Mouse (Mus musculus) CD4-positive, CD25-positive, alpha-beta regulatory T cell, adult 4 months (primary cell): Measurements from ENCODE around the gene Six5. TPM values are rescaled to one million over a fixed set of nuclear protein-coding genes. Genes with fewer than 3 reads are reported as not detected.
A peak's percentile ranks its signal among the peaks of the same experiment; 100 is the strongest.

ENCODE experiments used
- ATAC-seq: one replicate; pipeline ENCODE4 v1.8.0; 2017
- polyA plus RNA-seq, 2 experiments: library from polyadenylated mRNA; unstranded; fragments of 100-300 nt; shearing (Covaris generic); gene quantifications; one replicate each; pipeline ENCODE4 v1.2.1; 2017

Six5 gene
- polyA plus RNA-seq, 2 experiments from 2014 or later, result 0.46 to 0.83 TPM

- ATAC-seq, result peak; percentile 25
These were observed 17.8 kb upstream of the Six5 start for GRCm38 (mm10) chr7:19076586-19076991.

GRCm38 (mm10) chr7:19077761-19078160 lies 16.6 kb upstream of the Six5 start:
- peak; percentile 83 for ATAC-seq

GRCm38 (mm10) chr7:19078732-19079131 lies 15.7 kb upstream of the Six5 start:
- no peak for ATAC-seq

GRCm38 (mm10) chr7:19080451-19080950 lies 13.9 kb upstream of the Six5 start:
- ATAC-seq, result no peak

- no peak for ATAC-seq
These were observed 12.2 kb upstream of the Six5 start for GRCm38 (mm10) chr7:19082171-19082570.

GRCm38 (mm10) chr7:19083096-19083495 lies 11.3 kb upstream of the Six5 start:
- no peak for ATAC-seq

- ATAC-seq, result no peak
These were observed 10.7 kb upstream of the Six5 start, which contains the start of gene Dmpk for GRCm38 (mm10) chr7:19083701-19084100. Gene Dmpk (plus strand): TSS chr7:19083849.

- no peak for ATAC-seq
These were observed 10.1 kb upstream of the Six5 start for GRCm38 (mm10) chr7:19084277-19084771.

- no peak for ATAC-seq
These were observed 9.4 kb upstream of the Six5 start for GRCm38 (mm10) chr7:19084921-19085473.

GRCm38 (mm10) chr7:19085495-19085894 lies 8.9 kb upstream of the Six5 start:
- ATAC-seq, result no peak

GRCm38 (mm10) chr7:19086042-19086441 lies 8.4 kb upstream of the Six5 start:
- ATAC-seq, result no peak

- ATAC-seq, result no peak
These were observed 7.6 kb upstream of the Six5 start for GRCm38 (mm10) chr7:19086760-19087159.

- peak; percentile 31 for ATAC-seq
These were observed 5.6 kb upstream of the Six5 start for GRCm38 (mm10) chr7:19088813-19089212.

- no peak for ATAC-seq
These were observed 2.5 kb upstream of the Six5 start for GRCm38 (mm10) chr7:19091913-19092312.

GRCm38 (mm10) chr7:19092381-19093173 lies 1.8 kb upstream of the Six5 start:
- no peak for ATAC-seq

GRCm38 (mm10) chr7:19093174-19093521 lies 1.2 kb upstream of the Six5 start:
- peak; percentile 69 for ATAC-seq

GRCm38 (mm10) chr7:19093537-19094385 lies 633 bp upstream of the Six5 start:
- peak; percentile 85 for ATAC-seq

- peak; percentile 30 for ATAC-seq
These were observed 694 bp downstream of the Six5 start for GRCm38 (mm10) chr7:19094826-19095750.

- no peak for ATAC-seq
These were observed 1.3 kb downstream of the Six5 start for GRCm38 (mm10) chr7:19095751-19096110.

GRCm38 (mm10) chr7:19096421-19096976 lies 2.1 kb downstream of the Six5 start:
- no peak for ATAC-seq

GRCm38 (mm10) chr7:19097217-19097616 lies 2.8 kb downstream of the Six5 start:
- ATAC-seq, result no peak

- ATAC-seq, result no peak
These were observed 3.5 kb downstream of the Six5 start for GRCm38 (mm10) chr7:19097863-19098262.
